Mouse (Mus musculus) limb, embryonic 13.5 days (tissue): ENCODE results near the gene Gm7356. TPM values are rescaled to one million over a fixed set of nuclear protein-coding genes. Genes with fewer than 3 reads are reported as not detected.
"Not testable (repeated sequence)": the region's sequence is repeated elsewhere in the genome, so short reads cannot be mapped to it uniquely, and the experiment has no call there.

ENCODE experiments used
- ATAC-seq: fragments of 200-750 bp; cut with Nextera tagmentation; 2 replicates; pipeline ENCODE4 v1.8.0; 2017; ENCODE audit warnings: low read depth, moderate number of reproducible peaks, moderate TSS enrichment; ENCODE audit not compliant: low FRiP score
- H3K27ac ChIP-seq: fragments of 300-500 bp; sonication (generic); 2 replicates; pipeline ENCODE4 v1.5.1; 2015; ENCODE audit warnings: inconsistent platforms, mild to moderate bottlenecking, moderate library complexity
- H3K27me3 ChIP-seq: fragments of 300-500 bp; sonication (generic); 2 replicates; pipeline ENCODE4 v1.6.1; 2015; ENCODE audit warnings: mild to moderate bottlenecking, inconsistent platforms
- H3K36me3 ChIP-seq: fragments of 300-500 bp; sonication (generic); 2 replicates; pipeline ENCODE4 v1.6.1; 2015; ENCODE audit warnings: inconsistent platforms, mild to moderate bottlenecking, moderate library complexity
- H3K4me1 ChIP-seq: fragments of 300-500 bp; sonication (generic); 2 replicates; pipeline ENCODE4 v1.6.1; 2015; ENCODE audit warnings: inconsistent platforms
- H3K4me2 ChIP-seq: fragments of 300-500 bp; sonication (generic); replicated peaks from 2 replicates; pipeline ENCODE4 v1.6.1; 2015; ENCODE audit warnings: inconsistent platforms, mild to moderate bottlenecking, moderate library complexity
- H3K4me3 ChIP-seq: fragments of 300-500 bp; sonication (generic); 2 replicates; pipeline ENCODE4 v1.5.1; 2015; ENCODE audit warnings: moderate library complexity, mild to moderate bottlenecking, inconsistent platforms
- H3K9ac ChIP-seq: fragments of 300-500 bp; sonication (generic); 2 replicates; pipeline ENCODE4 v1.6.1; 2015; ENCODE audit warnings: mild to moderate bottlenecking, inconsistent platforms
- H3K9me3 ChIP-seq: fragments of 300-500 bp; sonication (generic); 2 replicates; pipeline ENCODE4 v1.6.1; 2016; ENCODE audit warnings: inconsistent platforms
- WGBS: fragments of 180-500 bp; shearing (Covaris S2); methylation state at CpG from one replicate; pipeline ENCODE4 v1.1.7; 2015; 5-methylcytosine and 5-hydroxymethylcytosine counted together
- polyA plus RNA-seq: library from polyadenylated mRNA; unstranded; fragments of >200 nt; fragmentation: Nextera tagmentation; extraction: Ambion mirVana; gene quantifications from 2 replicates; pipeline ENCODE4 v1.2.1, GENCODE M21; 2015

Gm7356 gene
- not detected in 2 replicates for polyA plus RNA-seq

DNA sequence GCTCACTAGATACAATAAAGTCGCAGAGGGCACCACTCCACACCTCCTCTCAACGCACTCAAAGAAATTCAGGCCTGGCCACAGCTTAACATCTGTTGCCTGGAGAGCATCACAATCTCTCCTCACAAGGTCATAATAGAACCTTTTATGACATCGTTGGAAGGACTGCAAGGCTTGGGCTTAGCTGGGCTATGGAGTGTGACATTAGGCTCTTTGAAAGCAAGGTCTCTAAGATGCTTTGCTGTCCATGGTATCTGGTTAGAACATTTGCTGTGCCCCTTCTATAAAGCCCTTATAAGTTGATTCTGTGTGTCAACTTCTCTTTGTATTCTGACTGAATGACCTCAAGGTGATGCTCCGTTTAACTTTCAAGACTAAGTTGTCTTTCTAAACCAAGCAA, at the start of gene Gm7356:
Gene Gm7356 (minus strand): TSS at position 101 of the 400 bp plus-strand sequence.
- H3K27ac ChIP-seq, H3K9ac ChIP-seq, H3K4me2 ChIP-seq, H3K9me3 ChIP-seq, ATAC-seq, H3K4me1 ChIP-seq, H3K27me3 ChIP-seq, H3K36me3 ChIP-seq, H3K4me3 ChIP-seq: not testable (repeated sequence)
- 62% methylated on average over 4 of the region's 4 CpGs for WGBS

DNA sequence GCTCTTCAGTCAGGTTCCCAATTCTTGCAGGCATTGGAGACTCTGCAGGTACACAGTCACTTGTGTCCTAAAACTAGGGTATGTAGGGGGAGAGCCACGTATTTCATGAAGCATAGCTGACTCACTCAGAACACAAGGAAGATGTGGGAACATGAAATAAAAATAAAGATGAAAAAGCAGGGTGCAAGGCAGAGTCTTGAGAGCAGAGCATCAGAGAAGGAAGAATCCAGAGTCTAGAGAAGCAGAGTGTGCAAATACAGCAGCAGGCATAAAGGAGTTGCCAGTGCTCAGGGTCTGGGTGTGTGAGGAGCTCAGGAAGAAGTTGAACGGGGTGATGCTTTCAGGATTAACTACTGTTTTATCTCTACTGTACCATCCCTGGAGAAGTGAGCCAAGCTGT, 38.4 kb upstream of the Gm7356 start:
- 67% methylated on average over 1 of the region's 2 CpGs for WGBS
- H3K36me3 ChIP-seq, H3K27me3 ChIP-seq, H3K9ac ChIP-seq, H3K9me3 ChIP-seq, H3K27ac ChIP-seq, H3K4me2 ChIP-seq, H3K4me3 ChIP-seq, H3K4me1 ChIP-seq, ATAC-seq: not testable (repeated sequence)

DNA sequence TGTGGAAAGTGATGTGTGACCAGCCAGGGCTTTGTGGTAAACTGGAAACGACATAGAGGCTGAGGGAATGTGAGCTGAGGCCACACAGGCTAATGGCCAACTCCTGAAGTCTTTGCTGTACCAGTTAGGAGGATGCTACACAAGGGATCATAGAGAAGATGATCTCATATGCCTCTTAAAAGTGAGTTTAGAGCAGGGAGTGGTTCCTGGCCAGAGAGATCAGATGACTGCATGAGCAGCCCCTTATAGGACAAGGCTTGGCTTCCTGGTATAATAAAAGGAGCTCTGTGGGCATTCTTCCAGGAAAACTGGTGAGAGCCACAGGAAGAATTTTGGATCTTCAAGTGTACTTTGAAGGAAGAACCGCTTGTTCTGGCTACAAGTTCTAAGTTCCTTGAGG, 33.5 kb upstream of the Gm7356 start:
- H3K9me3 ChIP-seq, H3K4me1 ChIP-seq, H3K9ac ChIP-seq, H3K27me3 ChIP-seq, H3K4me2 ChIP-seq, H3K36me3 ChIP-seq, ATAC-seq, H3K4me3 ChIP-seq, H3K27ac ChIP-seq: not testable (repeated sequence)
- 56% methylated on average over 1 of the region's 2 CpGs for WGBS

- not testable (repeated sequence) for H3K4me1 ChIP-seq, ATAC-seq, H3K27ac ChIP-seq, H3K27me3 ChIP-seq, H3K4me2 ChIP-seq, H3K4me3 ChIP-seq, H3K36me3 ChIP-seq, H3K9ac ChIP-seq, H3K9me3 ChIP-seq
- 78% methylated on average over 4 of the region's 4 CpGs for WGBS
These were observed 32.6 kb upstream of the Gm7356 start for GRCm38 (mm10) chr17:14036113-14036512.

DNA sequence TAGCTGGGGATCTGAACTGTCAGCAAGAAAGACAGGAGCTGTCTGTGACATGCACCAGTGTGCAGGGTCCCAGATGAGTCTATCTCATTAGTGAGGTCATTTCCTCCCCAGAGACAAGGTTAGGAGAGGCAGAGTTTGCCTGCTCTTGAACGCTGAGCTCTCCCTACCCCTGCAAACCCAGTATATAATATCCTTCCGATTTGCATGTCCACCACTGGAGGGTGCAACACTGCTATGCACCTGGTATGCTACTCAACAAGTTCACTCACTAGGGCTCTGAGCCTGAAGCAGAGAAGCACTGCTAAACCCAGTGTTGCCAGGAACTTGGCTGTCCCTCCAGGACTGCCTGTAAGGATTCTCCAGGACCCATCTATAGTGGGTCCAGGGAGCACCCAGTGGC, 10.1 kb downstream of the Gm7356 start:
- not testable (repeated sequence) for ATAC-seq, H3K27ac ChIP-seq, H3K36me3 ChIP-seq, H3K9me3 ChIP-seq, H3K4me1 ChIP-seq, H3K9ac ChIP-seq, H3K4me3 ChIP-seq, H3K4me2 ChIP-seq, H3K27me3 ChIP-seq
- WGBS, result 37% methylated on average over 2 of the region's 2 CpGs

GRCm38 (mm10) chr17:13987690-13988089, 15.8 kb downstream of the Gm7356 start:
- Histone ChIP-seq H3K4me2 (no peak overlapping the region), H3K9me3 (no peaks in the 10 kb centered on the region), H3K9ac (no peak overlapping the region), H3K27me3 (no peaks in the 10 kb centered on the region), H3K4me3 (no peak overlapping the region), H3K36me3 (no peaks in the 10 kb centered on the region), H3K4me1 (no peaks in the 10 kb centered on the region), H3K27ac (no peak overlapping the region)
- ATAC-seq, result no peak
- WGBS, result 92% methylated on average over 1 of the region's 1 CpGs

DNA sequence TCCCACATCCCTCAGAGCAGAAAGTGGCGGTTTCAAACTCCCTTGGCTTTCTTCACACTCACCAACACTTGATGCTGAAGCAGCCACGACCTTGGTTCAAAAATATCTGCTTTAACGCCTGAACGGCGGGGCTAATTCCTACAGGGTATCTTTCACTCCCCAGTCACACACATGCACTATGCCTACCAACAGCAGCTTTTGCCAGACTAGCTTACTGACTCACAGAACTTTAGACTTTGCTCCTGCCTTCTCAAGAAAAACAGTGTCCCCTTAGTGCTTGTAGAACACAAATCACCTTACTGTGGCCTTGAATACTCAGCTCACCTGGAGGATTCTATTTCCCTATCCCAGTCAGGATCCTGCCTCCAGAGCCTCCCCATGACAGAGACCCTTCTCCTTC, 32.7 kb downstream of the Gm7356 start:
- not testable (repeated sequence) for H3K4me2 ChIP-seq, H3K4me3 ChIP-seq, H3K27ac ChIP-seq, H3K36me3 ChIP-seq, ATAC-seq, H3K9ac ChIP-seq, H3K27me3 ChIP-seq, H3K9me3 ChIP-seq, H3K4me1 ChIP-seq
- 92% methylated on average over 5 of the region's 5 CpGs for WGBS

- H3K4me2 ChIP-seq, ATAC-seq, H3K9me3 ChIP-seq, H3K9ac ChIP-seq, H3K27ac ChIP-seq, H3K4me3 ChIP-seq, H3K36me3 ChIP-seq, H3K4me1 ChIP-seq, H3K27me3 ChIP-seq: not testable (repeated sequence)
- WGBS, result 58% methylated on average over 1 of the region's 2 CpGs
These were observed 33.6 kb downstream of the Gm7356 start for GRCm38 (mm10) chr17:13969917-13970316.

- H3K27me3 ChIP-seq, ATAC-seq, H3K4me2 ChIP-seq, H3K36me3 ChIP-seq, H3K27ac ChIP-seq, H3K9me3 ChIP-seq, H3K4me3 ChIP-seq, H3K9ac ChIP-seq, H3K4me1 ChIP-seq: not testable (repeated sequence)
- 41% methylated on average over 1 of the region's 2 CpGs for WGBS
These were observed 38.5 kb downstream of the Gm7356 start for GRCm38 (mm10) chr17:13965048-13965447.

- WGBS, result 92% methylated on average over 3 of the region's 3 CpGs
- not testable (repeated sequence) for H3K27me3 ChIP-seq, H3K9ac ChIP-seq, H3K4me3 ChIP-seq, H3K4me2 ChIP-seq, H3K4me1 ChIP-seq, ATAC-seq, H3K9me3 ChIP-seq, H3K27ac ChIP-seq, H3K36me3 ChIP-seq
These were observed 41.3 kb downstream of the Gm7356 start for GRCm38 (mm10) chr17:13962245-13962644.

DNA sequence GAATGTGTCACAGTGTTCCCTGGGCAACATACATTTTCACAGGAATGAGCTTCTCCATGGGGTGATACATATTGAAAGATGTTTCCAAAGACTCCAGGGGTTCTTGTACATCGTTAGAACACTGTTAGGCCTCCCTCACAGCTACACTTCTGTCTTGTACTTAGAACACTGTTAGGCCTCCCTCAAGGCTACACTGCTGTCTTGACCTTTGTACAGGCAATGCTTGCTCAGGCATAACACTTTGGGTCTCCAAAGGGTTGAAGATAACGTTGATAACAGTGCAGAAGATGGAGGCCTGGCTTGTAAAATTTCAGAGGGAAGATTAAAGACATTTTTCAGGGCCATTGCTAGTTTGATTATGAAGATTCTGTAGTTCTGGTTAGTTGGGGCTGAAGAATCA, 45.4 kb downstream of the Gm7356 start:
- not testable (repeated sequence) for H3K9ac ChIP-seq, H3K4me2 ChIP-seq, H3K27ac ChIP-seq, H3K36me3 ChIP-seq, ATAC-seq, H3K9me3 ChIP-seq, H3K4me3 ChIP-seq, H3K4me1 ChIP-seq, H3K27me3 ChIP-seq
- 57% methylated on average over 1 of the region's 2 CpGs for WGBS

DNA sequence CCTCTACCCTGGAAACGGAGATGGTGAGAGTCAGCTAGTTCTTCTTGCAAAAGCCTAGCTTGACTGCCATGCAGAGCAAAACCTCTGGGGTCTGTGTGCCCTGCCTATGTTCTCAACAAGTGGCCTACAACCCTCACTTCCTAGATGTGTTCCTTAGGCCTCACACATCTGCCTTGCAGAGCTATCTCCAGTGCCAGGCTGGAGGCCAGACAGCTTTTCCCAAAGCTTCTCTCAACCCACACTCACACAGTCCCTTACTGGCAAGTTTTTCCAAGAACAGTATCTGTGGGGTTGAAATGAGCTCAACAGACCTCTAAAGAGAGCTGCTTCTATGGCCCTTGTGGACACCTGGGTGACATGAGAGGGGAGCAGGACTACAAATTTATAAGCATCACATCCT, 51.9 kb downstream of the Gm7356 start:
- 74% methylated on average over 1 of the region's 1 CpGs for WGBS
- H3K27ac ChIP-seq, H3K9ac ChIP-seq, H3K4me1 ChIP-seq, H3K4me3 ChIP-seq, H3K4me2 ChIP-seq, H3K36me3 ChIP-seq, H3K9me3 ChIP-seq, H3K27me3 ChIP-seq, ATAC-seq: not testable (repeated sequence)
